14 mouse cellular contexts compared by ENCODE assay signal in the genomic region with DNA sequence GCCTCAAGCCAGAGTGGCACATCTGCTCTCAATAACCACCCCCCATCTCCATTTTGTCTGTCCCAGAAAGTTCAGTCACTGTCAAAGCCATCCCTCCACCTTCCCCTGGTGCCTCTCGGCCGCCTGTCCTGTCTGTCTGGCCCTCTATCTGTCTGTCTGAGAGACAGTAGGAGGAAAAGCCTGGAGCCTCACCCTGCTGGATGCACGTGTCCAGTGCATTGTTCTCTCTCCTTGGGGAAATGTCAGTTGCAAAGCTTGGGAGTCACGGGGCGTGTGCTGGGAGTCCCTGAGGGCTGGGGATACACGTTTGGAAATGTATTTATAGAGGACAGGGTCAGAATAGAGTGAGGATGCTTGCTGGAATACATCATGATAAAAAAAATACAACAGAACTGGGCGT. TPM values are rescaled to one million over a fixed set of nuclear protein-coding genes. Genes with fewer than 3 reads are reported as not detected.
DNase-seq lines count a peak whose midpoint lies in the region; ATAC-seq and TF ChIP-seq lines count a peak whose summit lies in the region.
"Had no signal": no experiment of that assay in that cellular context is flagged by ENCODE, and none has a peak within 500 bp of the region (broad histone marks: within the 10 kb centered on the region; RNA-seq: fewer than 3 reads in every experiment).

No protein-coding gene starts in this region.

- no peak overlapping the region for H3K4me2 ChIP-seq in kidney, embryonic 14.5 days (replicated peaks; ENCODE audit: low read depth, low read length)
- H3K4me2 ChIP-seq: hindbrain, embryonic 12.5 days had no signal

- H3K4me1 ChIP-seq in kidney, adult 2 months (ENCODE audit: control insufficient read depth, insufficient read depth, low read length), result peaks cover 14% of the 10 kb centered on the region
- H3K4me1 ChIP-seq in kidney, embryonic 14.5 days (ENCODE audit: control insufficient read depth, insufficient read depth, low read length), result peaks cover 28% of the 10 kb centered on the region

- no peaks in the 10 kb centered on the region for H3K9me3 ChIP-seq in kidney, embryonic 14.5 days (ENCODE audit: control insufficient read depth, low read length)
- H3K9me3 ChIP-seq: hindbrain, embryonic 12.5 days had no signal

- no peak overlapping the region for H3K9ac ChIP-seq in kidney, embryonic 14.5 days (ENCODE audit: low read depth, low read length)
- H3K9ac ChIP-seq: forebrain, postnatal 0 days; hindbrain, embryonic 12.5 days had no signal

- no peak for TF ChIP-seq POLR2A in kidney, adult 2 months (IDR thresholded peaks at IDR 0.05; ENCODE audit: low read depth, low read length)

- H3K27me3 ChIP-seq in kidney, adult 2 months (replicated peaks; ENCODE audit: control insufficient read depth, insufficient read depth, low read length), result no peaks in the 10 kb centered on the region
- no peaks in the 10 kb centered on the region for H3K27me3 ChIP-seq in kidney, embryonic 14.5 days (ENCODE audit: control insufficient read depth, insufficient read depth, low read length)

- H3K4me3 ChIP-seq in kidney, adult 2 months (ENCODE audit: insufficient read depth, low read depth, low read length), result no peak overlapping the region
- H3K4me3 ChIP-seq in kidney, embryonic 14.5 days (ENCODE audit: low read length), result no peak overlapping the region
- H3K4me3 ChIP-seq: hindbrain, embryonic 12.5 days; left cerebral cortex, adult 2 months had no signal

- WGBS in kidney, adult 2 months, result 76% methylated on average over 7 of the region's 7 CpGs
- 75% methylated on average over 7 of the region's 7 CpGs for WGBS in kidney, embryonic 14.5 days

- H3K27ac ChIP-seq in kidney, adult 2 months (ENCODE audit: insufficient read depth, low read depth, low read length), result peak overlapping the region; percentile 72
- no peak overlapping the region for H3K27ac ChIP-seq in kidney, embryonic 14.5 days (ENCODE audit: low read depth, low read length)
- H3K27ac ChIP-seq: hindbrain, embryonic 12.5 days; left cerebral cortex, adult 2 months had no signal

- no peaks in the 10 kb centered on the region for H3K36me3 ChIP-seq in kidney, adult 2 months (ENCODE audit: control insufficient read depth, insufficient read depth, low read length)
- H3K36me3 ChIP-seq in kidney, embryonic 14.5 days (ENCODE audit: control insufficient read depth, insufficient read depth, low read length), result no peaks in the 10 kb centered on the region
- H3K36me3 ChIP-seq: hindbrain, embryonic 12.5 days had no signal

- TF ChIP-seq CTCF in kidney, adult 2 months (conservative IDR thresholded peaks at IDR 0.05; ENCODE audit: insufficient read depth, insufficient read length, low read depth, low read length), result no peak

- ATAC-seq in kidney, embryonic 14.5 days (ENCODE audit: low FRiP score, low TSS enrichment), result no peak
- ATAC-seq: forebrain, postnatal 0 days had no signal

- DNase-seq in kidney, adult 2 months, result peak; percentile 77
- DNase-seq in heart, adult 9 months (ENCODE audit: low spot score in 2 of 2), result peak; percentile 48 to 76
- peak; percentile 37 for DNase-seq in kidney, postnatal 10 days
- DNase-seq in lung, postnatal 4 days, result peak; percentile 45 to 65
- no peak for DNase-seq in adrenal gland, postnatal 4 days (ENCODE audit: low spot score in 2 of 2)
- DNase-seq in cerebellum, postnatal 25 days, result no peak
- DNase-seq: adrenal gland, postnatal 10 days; forebrain, postnatal 0 days; gastrocnemius, postnatal 36 days; liver; thymus, postnatal 14 days had no signal

RNA-seq across cellular contexts. Expression of a gene that starts 17.4 kb away (rescaled TPM):
- 41.3 and 44.1 TPM in 2 replicates for polyA plus RNA-seq in kidney, adult 2 months (2012; rRNA removed)
- 1.5 and 2.0 TPM in 2 replicates for polyA plus RNA-seq in kidney, embryonic 14.5 days (2014; fragmentation: Nextera tagmentation; extraction: Ambion mirVana)
- total RNA-seq in adrenal gland, postnatal 4 days (2021), result 10 to 100 TPM; 15.4 to 18.4 TPM

Comparison
In these comparisons a context has a peak if more than half of its experiments do, and no peak if none do; other contexts are left out.
1. RNA of a gene that starts 17.4 kb away (polyA plus RNA-seq): 41.3 to 44.1 TPM in kidney, adult 2 months; 1.5 to 2.0 TPM in kidney, embryonic 14.5 days; every median in the first group is over 10 times any median in the second.
2. DNase-seq: peak in kidney, adult 2 months (single experiment), heart, adult 9 months (2 of 2), kidney, postnatal 10 days (single experiment) and lung, postnatal 4 days (2 of 2); none in adrenal gland, postnatal 4 days (0 of 2) and cerebellum, postnatal 25 days (0 of 2).